Mouse (Mus musculus) heart, embryonic 16.5 days (tissue): ENCODE measurements at regions not wholly inside any gene's neighbourhood (a gene's known extent, or its start where the extent isn't known, plus 50 kb on each side); places are given as distances from the start of the nearest gene placed in this dataset.

Experiments
- ATAC-seq: fragments of 200-750 bp; cut with Nextera tagmentation; replicated peaks from 2 replicates; pipeline ENCODE4 v1.8.0; 2017; ENCODE audit warnings: moderate number of reproducible peaks; ENCODE audit not compliant: insufficient read depth, low FRiP score; ENCODE audit errors: extremely low read depth
- H3K27ac ChIP-seq: fragments of 300-500 bp; sonication (generic); 2 replicates; pipeline ENCODE4 v1.5.1; 2014; ENCODE audit warnings: mild to moderate bottlenecking, low read length, control low read depth, moderate library complexity
- H3K27me3 ChIP-seq: fragments of 300-500 bp; sonication (generic); 2 replicates; pipeline ENCODE4 v1.6.1; 2014; ENCODE audit warnings: low read length, mixed read lengths; ENCODE audit not compliant: control insufficient read depth, insufficient read depth
- H3K36me3 ChIP-seq: fragments of 300-500 bp; sonication (generic); 2 replicates; pipeline ENCODE4 v1.6.1; 2014; ENCODE audit not compliant: control insufficient read depth, insufficient read depth
- H3K4me1 ChIP-seq: fragments of 300-500 bp; sonication (generic); 2 replicates; pipeline ENCODE4 v1.6.1; 2014; ENCODE audit warnings: low read length, mixed read lengths; ENCODE audit not compliant: control insufficient read depth, insufficient read depth
- H3K4me2 ChIP-seq: fragments of 300-500 bp; sonication (generic); 2 replicates; pipeline ENCODE4 v1.6.1; 2014; ENCODE audit warnings: low read depth, mild to moderate bottlenecking, control low read depth, low read length
- H3K4me3 ChIP-seq: fragments of 300-500 bp; sonication (generic); 2 replicates; pipeline ENCODE4 v1.5.1; 2014; ENCODE audit warnings: mild to moderate bottlenecking, control low read depth, low read length
- H3K9ac ChIP-seq: fragments of 300-500 bp; sonication (generic); 2 replicates; pipeline ENCODE4 v1.6.1; 2014; ENCODE audit warnings: low read length, control low read depth
- H3K9me3 ChIP-seq: fragments of 300-500 bp; sonication (generic); replicated peaks from 2 replicates; pipeline ENCODE4 v1.6.1; 2016; ENCODE audit warnings: low read length; ENCODE audit not compliant: control insufficient read depth
- WGBS: fragments of 180-500 bp; shearing (Covaris S2); extraction: QIAGEN DNeasy Blood & Tissue Kit; methylation state at CpG from one replicate; pipeline ENCODE4 v1.1.7; 2014; 5-methylcytosine and 5-hydroxymethylcytosine counted together

GRCm38 (mm10) chr3:41483582-41483981 lies 71.9 kb upstream of the Jade1 start:
- no peak overlapping the region for H3K27ac ChIP-seq
- no peak overlapping the region for H3K4me2 ChIP-seq
- H3K4me1 ChIP-seq = no peaks in the 10 kb centered on the region
- no peaks in the 10 kb centered on the region for H3K36me3 ChIP-seq
- 64% methylated on average over 3 of the region's 3 CpGs for WGBS
- ATAC-seq = no peak
- H3K4me3 ChIP-seq = no peak overlapping the region
- H3K9ac ChIP-seq = no peak overlapping the region
- H3K9me3 ChIP-seq = no peaks in the 10 kb centered on the region
- H3K27me3 ChIP-seq = no peaks in the 10 kb centered on the region

GRCm38 (mm10) chr3:41482881-41483494 lies 72.5 kb upstream of the Jade1 start:
- Histone ChIP-seq H3K27me3 (no peaks in the 10 kb centered on the region), H3K4me3 (no peak overlapping the region), H3K9ac (no peak overlapping the region), H3K4me1 (no peaks in the 10 kb centered on the region), H3K9me3 (no peaks in the 10 kb centered on the region), H3K27ac (no peak overlapping the region), H3K36me3 (no peaks in the 10 kb centered on the region), H3K4me2 (no peak overlapping the region)
- no peak for ATAC-seq
- WGBS = 60% methylated on average over 5 of the region's 5 CpGs

GRCm38 (mm10) chr3:41480186-41480585 lies 75.3 kb upstream of the Jade1 start:
- H3K4me1 ChIP-seq = no peaks in the 10 kb centered on the region
- no peak overlapping the region for H3K4me3 ChIP-seq
- WGBS = 56% methylated on average over 3 of the region's 3 CpGs
- no peak overlapping the region for H3K4me2 ChIP-seq
- no peaks in the 10 kb centered on the region for H3K36me3 ChIP-seq
- H3K9me3 ChIP-seq = no peaks in the 10 kb centered on the region
- H3K9ac ChIP-seq = no peak overlapping the region
- ATAC-seq = no peak
- H3K27ac ChIP-seq = no peak overlapping the region
- no peaks in the 10 kb centered on the region for H3K27me3 ChIP-seq

- no peaks in the 10 kb centered on the region for H3K27me3 ChIP-seq
- H3K27ac ChIP-seq = no peak overlapping the region
- no peaks in the 10 kb centered on the region for H3K9me3 ChIP-seq
- no peak overlapping the region for H3K4me3 ChIP-seq
- no peak overlapping the region for H3K9ac ChIP-seq
- ATAC-seq = no peak
- H3K36me3 ChIP-seq = no peaks in the 10 kb centered on the region
- H3K4me1 ChIP-seq = no peaks in the 10 kb centered on the region
- no peak overlapping the region for H3K4me2 ChIP-seq
- 89% methylated on average over 2 of the region's 2 CpGs for WGBS
These were observed 76.6 kb upstream of the Jade1 start for GRCm38 (mm10) chr3:41478971-41479370.

GRCm38 (mm10) chr3:41476516-41476915 lies 79.0 kb upstream of the Jade1 start:
- Histone ChIP-seq H3K27me3 (no peaks in the 10 kb centered on the region), H3K9me3 (no peaks in the 10 kb centered on the region), H3K36me3 (no peaks in the 10 kb centered on the region), H3K4me3 (no peak overlapping the region), H3K4me1 (no peaks in the 10 kb centered on the region), H3K4me2 (no peak overlapping the region), H3K27ac (no peak overlapping the region), H3K9ac (no peak overlapping the region)
- WGBS = 89% methylated on average over 6 of the region's 6 CpGs
- ATAC-seq = no peak

- Histone ChIP-seq H3K9ac (no peak overlapping the region), H3K27ac (no peak overlapping the region), H3K4me2 (no peak overlapping the region), H3K9me3 (no peaks in the 10 kb centered on the region), H3K4me1 (no peaks in the 10 kb centered on the region), H3K27me3 (no peaks in the 10 kb centered on the region), H3K4me3 (no peak overlapping the region), H3K36me3 (no peaks in the 10 kb centered on the region)
- WGBS = 85% methylated on average over 3 of the region's 3 CpGs
- ATAC-seq = no peak
These were observed 82.9 kb upstream of the Jade1 start for GRCm38 (mm10) chr3:41472586-41472985.

GRCm38 (mm10) chr3:41469106-41469505 lies 86.4 kb upstream of the Jade1 start:
- H3K4me1 ChIP-seq = no peaks in the 10 kb centered on the region
- H3K9me3 ChIP-seq = no peaks in the 10 kb centered on the region
- no peak overlapping the region for H3K4me2 ChIP-seq
- H3K36me3 ChIP-seq = no peaks in the 10 kb centered on the region
- H3K27ac ChIP-seq = no peak overlapping the region
- no peak for ATAC-seq
- WGBS = 44% methylated on average over 6 of the region's 6 CpGs
- H3K27me3 ChIP-seq = no peaks in the 10 kb centered on the region
- no peak overlapping the region for H3K9ac ChIP-seq
- H3K4me3 ChIP-seq = no peak overlapping the region

- WGBS = 54% methylated on average over 1 of the region's 1 CpGs
- Histone ChIP-seq H3K9ac (no peak overlapping the region), H3K4me1 (peaks cover 6% of the 10 kb centered on the region), H3K4me3 (no peak overlapping the region), H3K4me2 (no peak overlapping the region), H3K9me3 (no peaks in the 10 kb centered on the region), H3K27me3 (no peaks in the 10 kb centered on the region), H3K36me3 (no peaks in the 10 kb centered on the region), H3K27ac (no peak overlapping the region)
- ATAC-seq = no peak
These were observed 87.7 kb upstream of the Jade1 start for GRCm38 (mm10) chr3:41467857-41468256.

GRCm38 (mm10) chr3:41465893-41466292 lies 89.6 kb upstream of the Jade1 start:
- Histone ChIP-seq H3K27me3 (no peaks in the 10 kb centered on the region), H3K9me3 (no peaks in the 10 kb centered on the region), H3K27ac (no peak overlapping the region), H3K4me2 (no peak overlapping the region), H3K4me1 (peaks cover 6% of the 10 kb centered on the region), H3K36me3 (no peaks in the 10 kb centered on the region), H3K9ac (no peak overlapping the region), H3K4me3 (no peak overlapping the region)
- no peak for ATAC-seq
- 43% methylated on average over 2 of the region's 2 CpGs for WGBS
